Mouse (Mus musculus): ENCODE results near the gene Rnase2b.

The Rnase2b gene

GRCm38 (mm10) chr14:51199098-51200023 is 37.3 kb downstream of the Rnase2b start, which contains the start of gene Ang2:
Ang2 (minus strand) TSS chr14:51199148.
- Histone ChIP-seq H3K9me3 (ENCODE audit: low read length) (no peaks in the 10 kb centered on the region), H3K27me3 (ENCODE audit: insufficient read depth, low read length) (no peaks in the 10 kb centered on the region), H3K36me3 (ENCODE audit: insufficient read depth, low read length) (no peaks in the 10 kb centered on the region), H3K4me1 (replicated peaks; ENCODE audit: low read depth, low read length) (peaks cover 16% of the 10 kb centered on the region), H3K4me3 (replicated peaks; ENCODE audit: low read length) (no peak within 1 kb of the TSS)
- TF ChIP-seq CTCF (conservative IDR thresholded peaks at IDR 0.05; ENCODE audit: low read length) (no peak), NANOG (IDR thresholded peaks at IDR 0.05; ENCODE audit: borderline replicate concordance, low read length) (no peak), POU5F1 (IDR thresholded peaks at IDR 0.05; ENCODE audit: borderline replicate concordance, low read length) (no peak)

- Histone ChIP-seq H3K4me1 (replicated peaks; ENCODE audit: low read depth, low read length) (peaks cover 15% of the 10 kb centered on the region), H3K27me3 (ENCODE audit: insufficient read depth, low read length) (no peaks in the 10 kb centered on the region), H3K36me3 (ENCODE audit: insufficient read depth, low read length) (no peaks in the 10 kb centered on the region), H3K9me3 (ENCODE audit: low read length) (no peaks in the 10 kb centered on the region), H3K4me3 (replicated peaks; ENCODE audit: low read length) (no peak overlapping the region)
- TF ChIP-seq POU5F1 (IDR thresholded peaks at IDR 0.05; ENCODE audit: borderline replicate concordance, low read length) (no peak), NANOG (IDR thresholded peaks at IDR 0.05; ENCODE audit: borderline replicate concordance, low read length) (no peak), CTCF (conservative IDR thresholded peaks at IDR 0.05; ENCODE audit: low read length) (no peak)
Measured at GRCm38 (mm10) chr14:51200054-51200453, 38.0 kb downstream of the Rnase2b start.

GRCm38 (mm10) chr14:51200466-51200865 is 38.4 kb downstream of the Rnase2b start:
- H3K27me3 ChIP-seq (ENCODE audit: insufficient read depth, low read length) = no peaks in the 10 kb centered on the region
- TF ChIP-seq POU5F1 (IDR thresholded peaks at IDR 0.05; ENCODE audit: borderline replicate concordance, low read length) (no peak), CTCF (conservative IDR thresholded peaks at IDR 0.05; ENCODE audit: low read length) (no peak), NANOG (IDR thresholded peaks at IDR 0.05; ENCODE audit: borderline replicate concordance, low read length) (no peak)
- no peaks in the 10 kb centered on the region for H3K36me3 ChIP-seq (ENCODE audit: insufficient read depth, low read length)
- H3K4me1 ChIP-seq (replicated peaks; ENCODE audit: low read depth, low read length) = peaks cover 10% of the 10 kb centered on the region
- H3K9me3 ChIP-seq (ENCODE audit: low read length) = no peaks in the 10 kb centered on the region
- no peak overlapping the region for H3K4me3 ChIP-seq (replicated peaks; ENCODE audit: low read length)

GRCm38 (mm10) chr14:51203115-51203514 is 41.1 kb downstream of the Rnase2b start, which contains the start of gene Ear14:
Ear14 (plus strand) TSS chr14:51203391.
- H3K27me3 ChIP-seq (ENCODE audit: insufficient read depth, low read length) = no peaks in the 10 kb centered on the region
- no peaks in the 10 kb centered on the region for H3K36me3 ChIP-seq (ENCODE audit: insufficient read depth, low read length)
- no peak within 1 kb of the TSS for H3K4me3 ChIP-seq (replicated peaks; ENCODE audit: low read length)
- H3K9me3 ChIP-seq (ENCODE audit: low read length) = no peaks in the 10 kb centered on the region
- TF ChIP-seq CTCF (conservative IDR thresholded peaks at IDR 0.05; ENCODE audit: low read length) = no peak
- TF ChIP-seq NANOG (IDR thresholded peaks at IDR 0.05; ENCODE audit: borderline replicate concordance, low read length) = no peak
- TF ChIP-seq POU5F1 (IDR thresholded peaks at IDR 0.05; ENCODE audit: borderline replicate concordance, low read length) = no peak
- H3K4me1 ChIP-seq (replicated peaks; ENCODE audit: low read depth, low read length) = no peaks in the 10 kb centered on the region

All from E14TG2a.4 (cell line).